Mouse (Mus musculus): Measurements from ENCODE around the gene Hdac4. TPM values are rescaled to one million over a fixed set of nuclear protein-coding genes. Genes with fewer than 3 reads are reported as not detected.

Hdac4 gene
- polyA plus RNA-seq, 1 experiment from 2014 or later, result 12.5 TPM

DNA sequence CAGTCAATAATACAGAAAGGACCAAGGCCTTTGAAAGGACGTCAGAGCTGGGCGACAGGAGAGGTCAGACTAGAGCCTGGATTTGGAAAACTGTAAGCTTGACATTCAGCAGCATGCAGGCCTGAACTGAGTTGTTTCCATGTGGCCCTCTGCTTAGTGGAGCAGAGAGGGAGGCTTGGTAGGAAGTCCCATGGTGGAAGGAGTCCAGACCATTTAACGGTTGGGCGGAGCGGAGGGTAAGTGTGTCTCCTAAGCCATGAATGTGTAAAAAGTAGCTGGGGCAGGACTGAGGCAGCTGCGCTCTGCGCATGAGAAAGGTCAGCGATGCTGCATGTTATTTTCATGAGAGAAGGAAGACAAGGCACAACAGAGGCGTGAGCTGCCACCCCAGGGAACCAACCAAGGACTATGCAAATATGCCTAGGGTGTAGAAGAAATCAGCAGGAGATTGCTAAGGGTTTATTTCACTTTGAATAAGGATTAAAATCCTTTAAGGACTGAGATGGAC lies 201.8 kb downstream of the Hdac4 start:
- H3K4me1 ChIP-seq (ENCODE audit: control insufficient read depth, insufficient read depth, low read length), result no peaks in the 10 kb centered on the region
- H3K9me3 ChIP-seq (replicated peaks; ENCODE audit: control insufficient read depth, low read length), result no peaks in the 10 kb centered on the region
- ATAC-seq (replicated peaks; ENCODE audit: insufficient number of reproducible peaks, low FRiP score, low TSS enrichment), result no peak
- H3K27ac ChIP-seq (ENCODE audit: low read depth, low read length), result no peak overlapping the region
- H3K4me3 ChIP-seq (ENCODE audit: low read depth, low read length), result no peak overlapping the region
- H3K36me3 ChIP-seq (ENCODE audit: control insufficient read depth, insufficient read depth, low read length), result peaks cover 14% of the 10 kb centered on the region
- 85% methylated on average over 9 of the region's 9 CpGs for WGBS (ENCODE audit: insufficient replicate concordance)
- H3K4me2 ChIP-seq, result no peak overlapping the region
- H3K27me3 ChIP-seq (ENCODE audit: control insufficient read depth, insufficient read depth, low read length), result no peaks in the 10 kb centered on the region
- no peak overlapping the region for H3K9ac ChIP-seq (ENCODE audit: low read depth, low read length)

DNA sequence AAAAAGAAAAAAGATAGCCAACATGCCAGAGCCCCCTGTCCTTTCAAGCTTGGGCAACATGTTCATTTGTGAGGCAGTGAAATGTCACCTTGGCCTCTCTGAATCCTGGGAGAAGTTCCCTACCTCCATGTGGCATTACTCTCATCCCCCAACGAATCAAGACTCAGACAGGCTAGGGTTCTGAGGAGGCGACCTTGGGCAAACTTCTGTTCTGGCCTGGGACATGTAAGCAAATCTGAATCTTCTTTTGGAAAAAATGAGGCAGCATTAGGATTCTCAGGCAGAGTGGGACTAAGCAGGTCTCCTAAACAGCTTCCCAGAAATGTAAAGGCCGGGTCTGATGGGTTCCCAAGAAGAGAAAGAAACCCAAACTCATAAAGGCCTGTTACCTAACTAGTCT lies 202.8 kb downstream of the Hdac4 start:
- H3K27me3 ChIP-seq (ENCODE audit: control insufficient read depth, insufficient read depth, low read length), result no peaks in the 10 kb centered on the region
- 83% methylated on average over 3 of the region's 3 CpGs for whole genome bisulfite sequencing (ENCODE audit: insufficient replicate concordance)
- no peak overlapping the region for H3K9ac ChIP-seq (ENCODE audit: low read depth, low read length)
- no peaks in the 10 kb centered on the region for H3K4me1 ChIP-seq (ENCODE audit: control insufficient read depth, insufficient read depth, low read length)
- H3K4me2 ChIP-seq, result no peak overlapping the region
- no peak overlapping the region for H3K27ac ChIP-seq (ENCODE audit: low read depth, low read length)
- no peak for ATAC-seq (replicated peaks; ENCODE audit: insufficient number of reproducible peaks, low FRiP score, low TSS enrichment)
- no peak overlapping the region for H3K4me3 ChIP-seq (ENCODE audit: low read depth, low read length)
- no peaks in the 10 kb centered on the region for H3K9me3 ChIP-seq (replicated peaks; ENCODE audit: control insufficient read depth, low read length)
- H3K36me3 ChIP-seq (ENCODE audit: control insufficient read depth, insufficient read depth, low read length), result peaks cover 14% of the 10 kb centered on the region

DNA sequence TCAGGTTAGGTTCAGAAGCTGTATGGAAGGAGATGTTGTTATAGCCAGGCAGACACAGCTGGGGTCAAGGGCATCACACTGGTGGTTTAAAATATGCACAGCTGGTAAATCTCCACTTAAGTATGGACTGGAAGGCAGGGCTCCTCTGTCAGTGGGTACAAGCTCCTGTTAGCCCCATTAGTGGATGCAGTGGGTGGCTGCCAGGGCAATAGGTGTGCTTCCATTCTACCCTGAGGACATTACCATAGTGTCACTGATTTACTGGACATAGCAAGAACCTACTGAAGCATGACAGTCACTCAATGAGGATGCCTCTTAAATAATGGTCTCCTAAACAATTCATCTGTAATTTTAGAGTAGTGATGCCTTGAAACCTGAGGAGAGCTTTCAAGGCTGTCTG lies 203.9 kb downstream of the Hdac4 start:
- Histone ChIP-seq H3K9ac (ENCODE audit: low read depth, low read length) (no peak overlapping the region), H3K4me1 (ENCODE audit: control insufficient read depth, insufficient read depth, low read length) (no peaks in the 10 kb centered on the region), H3K4me2 (no peak overlapping the region), H3K9me3 (replicated peaks; ENCODE audit: control insufficient read depth, low read length) (no peaks in the 10 kb centered on the region), H3K36me3 (ENCODE audit: control insufficient read depth, insufficient read depth, low read length) (peaks cover 19% of the 10 kb centered on the region), H3K27me3 (ENCODE audit: control insufficient read depth, insufficient read depth, low read length) (no peaks in the 10 kb centered on the region), H3K27ac (ENCODE audit: low read depth, low read length) (no peak overlapping the region), H3K4me3 (ENCODE audit: low read depth, low read length) (no peak overlapping the region)
- no peak for ATAC-seq (replicated peaks; ENCODE audit: insufficient number of reproducible peaks, low FRiP score, low TSS enrichment)

DNA sequence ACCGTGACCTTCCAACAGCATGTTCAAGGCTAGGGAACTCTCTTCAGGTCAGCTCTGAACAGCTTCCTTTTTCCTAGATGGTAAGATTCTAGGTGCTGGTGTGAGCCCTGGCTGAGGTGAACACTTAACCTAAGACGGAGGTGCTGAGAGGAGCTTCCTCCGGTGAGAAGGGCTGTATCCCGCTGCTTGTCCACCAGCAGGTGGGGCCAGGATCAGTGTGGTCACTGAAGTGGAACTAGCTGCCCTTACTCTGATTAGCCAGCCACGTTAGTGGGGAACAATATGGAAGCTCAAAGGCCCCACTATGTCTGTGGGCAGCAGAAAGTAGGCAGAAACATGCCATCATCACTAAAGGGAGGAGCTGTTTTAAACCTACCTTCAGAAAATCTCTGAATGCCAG lies 204.6 kb downstream of the Hdac4 start:
- Histone ChIP-seq H3K4me2 (no peak overlapping the region), H3K27ac (ENCODE audit: low read depth, low read length) (no peak overlapping the region), H3K4me1 (ENCODE audit: control insufficient read depth, insufficient read depth, low read length) (no peaks in the 10 kb centered on the region), H3K4me3 (ENCODE audit: low read depth, low read length) (no peak overlapping the region), H3K9me3 (replicated peaks; ENCODE audit: control insufficient read depth, low read length) (no peaks in the 10 kb centered on the region), H3K36me3 (ENCODE audit: control insufficient read depth, insufficient read depth, low read length) (peaks cover 19% of the 10 kb centered on the region), H3K27me3 (ENCODE audit: control insufficient read depth, insufficient read depth, low read length) (no peaks in the 10 kb centered on the region), H3K9ac (ENCODE audit: low read depth, low read length) (no peak overlapping the region)
- no peak for ATAC-seq (replicated peaks; ENCODE audit: insufficient number of reproducible peaks, low FRiP score, low TSS enrichment)
- WGBS (ENCODE audit: insufficient replicate concordance), result 86% methylated on average over 5 of the region's 5 CpGs

DNA sequence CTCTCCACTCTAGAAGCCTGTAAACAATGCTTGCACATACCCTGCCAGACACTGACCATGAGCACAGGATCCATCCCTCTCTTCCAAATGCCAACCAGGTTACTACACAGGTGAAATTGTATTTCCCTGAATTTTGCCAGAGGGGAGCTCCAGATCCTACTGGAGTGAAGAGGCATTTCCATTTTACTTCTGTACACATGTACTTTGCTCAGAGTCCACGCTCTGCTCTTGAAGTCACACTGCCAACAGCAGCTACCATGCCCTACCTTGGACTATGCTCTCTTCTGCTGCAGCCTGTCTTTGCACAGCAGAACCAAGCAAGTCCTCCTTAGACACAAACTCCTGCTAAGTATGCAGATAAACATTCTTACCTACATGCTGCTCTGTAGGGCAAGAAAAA lies 206.6 kb downstream of the Hdac4 start:
- WGBS (ENCODE audit: insufficient replicate concordance), result 83% methylated on average over 1 of the region's 1 CpGs
- H3K36me3 ChIP-seq (ENCODE audit: control insufficient read depth, insufficient read depth, low read length), result peaks cover 26% of the 10 kb centered on the region
- H3K27ac ChIP-seq (ENCODE audit: low read depth, low read length), result no peak overlapping the region
- no peaks in the 10 kb centered on the region for H3K9me3 ChIP-seq (replicated peaks; ENCODE audit: control insufficient read depth, low read length)
- H3K27me3 ChIP-seq (ENCODE audit: control insufficient read depth, insufficient read depth, low read length), result no peaks in the 10 kb centered on the region
- no peak overlapping the region for H3K9ac ChIP-seq (ENCODE audit: low read depth, low read length)
- no peak for ATAC-seq (replicated peaks; ENCODE audit: insufficient number of reproducible peaks, low FRiP score, low TSS enrichment)
- no peak overlapping the region for H3K4me3 ChIP-seq (ENCODE audit: low read depth, low read length)
- no peaks in the 10 kb centered on the region for H3K4me1 ChIP-seq (ENCODE audit: control insufficient read depth, insufficient read depth, low read length)
- H3K4me2 ChIP-seq, result no peak overlapping the region

DNA sequence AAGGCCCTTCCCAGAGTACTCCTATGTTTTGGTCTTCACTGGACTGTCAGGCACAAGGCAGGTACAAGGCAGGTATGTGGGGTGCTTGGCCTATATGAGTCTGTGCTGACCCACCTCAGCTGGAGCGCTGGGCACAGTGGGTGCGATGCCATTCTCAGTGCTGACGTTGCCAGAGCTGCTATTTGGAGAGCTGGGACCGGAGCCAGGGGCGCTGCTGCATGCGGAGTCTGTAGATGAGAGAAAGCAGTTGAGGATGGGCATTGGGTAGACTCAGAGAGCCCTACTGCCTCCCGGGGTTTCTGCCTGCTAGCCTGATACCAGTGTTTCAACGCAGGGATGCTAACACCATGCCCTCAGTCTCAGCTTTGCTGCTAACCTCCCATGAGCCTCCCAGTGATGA lies 208.1 kb downstream of the Hdac4 start:
- H3K27ac ChIP-seq (ENCODE audit: low read depth, low read length), result no peak overlapping the region
- no peak overlapping the region for H3K4me2 ChIP-seq
- 91% methylated on average over 8 of the region's 8 CpGs for WGBS (ENCODE audit: insufficient replicate concordance)
- peaks cover 26% of the 10 kb centered on the region for H3K36me3 ChIP-seq (ENCODE audit: control insufficient read depth, insufficient read depth, low read length)
- no peaks in the 10 kb centered on the region for H3K4me1 ChIP-seq (ENCODE audit: control insufficient read depth, insufficient read depth, low read length)
- no peak overlapping the region for H3K9ac ChIP-seq (ENCODE audit: low read depth, low read length)
- no peak overlapping the region for H3K4me3 ChIP-seq (ENCODE audit: low read depth, low read length)
- H3K9me3 ChIP-seq (replicated peaks; ENCODE audit: control insufficient read depth, low read length), result no peaks in the 10 kb centered on the region
- H3K27me3 ChIP-seq (ENCODE audit: control insufficient read depth, insufficient read depth, low read length), result no peaks in the 10 kb centered on the region
- no peak for ATAC-seq (replicated peaks; ENCODE audit: insufficient number of reproducible peaks, low FRiP score, low TSS enrichment)

DNA sequence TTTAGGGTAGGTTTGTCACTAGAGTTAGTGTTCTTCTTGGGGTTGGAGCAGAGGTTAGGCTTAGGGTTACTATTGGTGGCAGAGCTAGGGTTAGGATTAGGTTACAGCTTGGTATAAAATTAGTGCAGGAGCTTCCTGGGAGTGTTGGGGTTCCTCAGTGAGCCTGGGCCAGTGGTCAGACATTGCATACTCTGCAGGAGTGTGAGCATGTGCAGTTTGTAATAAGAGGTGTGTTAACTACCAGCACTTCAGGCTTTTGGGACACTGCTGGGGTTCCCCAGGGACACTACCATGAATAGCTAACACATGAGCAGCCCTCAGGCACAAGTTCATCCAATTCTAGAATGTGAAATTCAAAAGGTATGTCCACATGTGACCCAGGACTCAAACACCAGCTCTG lies 209.7 kb downstream of the Hdac4 start:
- no peaks in the 10 kb centered on the region for H3K9me3 ChIP-seq (replicated peaks; ENCODE audit: control insufficient read depth, low read length)
- no peak overlapping the region for H3K9ac ChIP-seq (ENCODE audit: low read depth, low read length)
- H3K27ac ChIP-seq (ENCODE audit: low read depth, low read length), result no peak overlapping the region
- ATAC-seq (replicated peaks; ENCODE audit: insufficient number of reproducible peaks, low FRiP score, low TSS enrichment), result no peak
- no peaks in the 10 kb centered on the region for H3K27me3 ChIP-seq (ENCODE audit: control insufficient read depth, insufficient read depth, low read length)
- peaks cover 21% of the 10 kb centered on the region for H3K36me3 ChIP-seq (ENCODE audit: control insufficient read depth, insufficient read depth, low read length)
- 0 out of 2 replicates have a peak, but pooled peaks cover 6% of the 10 kb centered on the region for H3K4me1 ChIP-seq (ENCODE audit: control insufficient read depth, insufficient read depth, low read length)
- no peak overlapping the region for H3K4me3 ChIP-seq (ENCODE audit: low read depth, low read length)
- H3K4me2 ChIP-seq, result no peak overlapping the region

DNA sequence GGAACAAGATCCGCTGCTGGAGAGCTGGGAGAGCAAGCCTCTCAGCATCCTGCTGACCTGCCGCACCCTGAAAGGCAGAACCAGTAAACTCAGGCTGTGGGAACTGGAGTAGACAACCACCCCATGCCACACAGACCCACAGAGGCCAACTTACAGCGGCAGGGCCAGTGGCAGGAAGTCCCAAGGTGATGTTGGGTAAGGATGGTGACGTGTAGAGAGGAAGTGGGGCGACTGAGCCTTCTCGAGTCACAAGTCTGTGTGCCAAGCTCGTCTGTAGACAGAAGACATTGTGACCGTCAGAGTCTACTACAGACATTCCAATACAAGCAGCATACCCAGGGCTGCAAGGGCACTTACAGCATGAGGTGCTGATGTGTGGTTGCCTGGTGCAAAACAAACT lies 211.0 kb downstream of the Hdac4 start:
- H3K27ac ChIP-seq (ENCODE audit: low read depth, low read length), result no peak overlapping the region
- WGBS (ENCODE audit: insufficient replicate concordance), result 78% methylated on average over 8 of the region's 8 CpGs
- H3K27me3 ChIP-seq (ENCODE audit: control insufficient read depth, insufficient read depth, low read length), result no peaks in the 10 kb centered on the region
- H3K4me2 ChIP-seq, result no peak overlapping the region
- H3K9me3 ChIP-seq (replicated peaks; ENCODE audit: control insufficient read depth, low read length), result no peaks in the 10 kb centered on the region
- H3K36me3 ChIP-seq (ENCODE audit: control insufficient read depth, insufficient read depth, low read length), result peaks cover 12% of the 10 kb centered on the region
- H3K9ac ChIP-seq (ENCODE audit: low read depth, low read length), result no peak overlapping the region
- no peak for ATAC-seq (replicated peaks; ENCODE audit: insufficient number of reproducible peaks, low FRiP score, low TSS enrichment)
- 0 out of 2 replicates have a peak, but pooled peaks cover 6% of the 10 kb centered on the region for H3K4me1 ChIP-seq (ENCODE audit: control insufficient read depth, insufficient read depth, low read length)
- H3K4me3 ChIP-seq (ENCODE audit: low read depth, low read length), result no peak overlapping the region

DNA sequence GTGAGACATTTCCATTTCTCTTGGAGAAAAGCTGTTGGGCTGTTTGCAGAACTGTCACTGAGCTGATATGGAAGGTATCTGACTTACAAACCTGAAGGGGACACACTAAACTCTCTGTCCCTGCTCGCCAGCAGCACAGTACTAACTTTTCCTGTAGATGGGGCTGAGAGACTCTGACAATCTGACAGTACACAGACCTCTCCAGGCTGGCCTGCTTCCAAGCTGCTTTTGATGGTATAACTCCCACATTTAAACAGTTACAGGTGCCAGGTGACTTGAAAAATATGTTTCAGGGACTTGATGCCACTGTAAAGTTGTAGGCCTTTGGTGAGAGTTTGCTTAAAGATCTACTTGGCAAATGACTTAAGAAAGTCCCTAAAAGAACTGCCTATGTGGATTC lies 214.1 kb downstream of the Hdac4 start:
- no peak overlapping the region for H3K9ac ChIP-seq (ENCODE audit: low read depth, low read length)
- H3K9me3 ChIP-seq (replicated peaks; ENCODE audit: control insufficient read depth, low read length), result no peaks in the 10 kb centered on the region
- H3K4me2 ChIP-seq, result no peak overlapping the region
- H3K4me1 ChIP-seq (ENCODE audit: control insufficient read depth, insufficient read depth, low read length), result peaks cover 16% of the 10 kb centered on the region
- WGBS (ENCODE audit: insufficient replicate concordance), result 37% methylated on average over 1 of the region's 1 CpGs
- peaks cover 7% of the 10 kb centered on the region; the same call in 1 of the 2 replicates for H3K36me3 ChIP-seq (ENCODE audit: control insufficient read depth, insufficient read depth, low read length)
- ATAC-seq (replicated peaks; ENCODE audit: insufficient number of reproducible peaks, low FRiP score, low TSS enrichment), result no peak
- H3K4me3 ChIP-seq (ENCODE audit: low read depth, low read length), result no peak overlapping the region
- no peak overlapping the region for H3K27ac ChIP-seq (ENCODE audit: low read depth, low read length)
- H3K27me3 ChIP-seq (ENCODE audit: control insufficient read depth, insufficient read depth, low read length), result no peaks in the 10 kb centered on the region

Measured in heart, embryonic 11.5 days (tissue).